Mouse (Mus musculus): ENCODE measurements around the gene Kcnk1. TPM values are rescaled to one million over a fixed set of nuclear protein-coding genes. Genes with fewer than 3 reads are reported as not detected.
A peak's percentile ranks its signal among the peaks of the same experiment; 100 is the strongest.

The Kcnk1 gene
- polyA plus RNA-seq, 1 experiment from 2014 or later, result 21.4 TPM

GRCm38 (mm10) chr8:125960037-125960436 is 34.9 kb upstream of the Kcnk1 start:
- no peaks in the 10 kb centered on the region for H3K9me3 ChIP-seq (replicated peaks; ENCODE audit: control insufficient read depth, low read length, poor library complexity, severe bottlenecking)
- H3K27ac ChIP-seq (ENCODE audit: low read length), result no peak overlapping the region
- no peak overlapping the region for H3K4me3 ChIP-seq (ENCODE audit: low read depth, low read length)
- peaks cover 4% of the 10 kb centered on the region; the same call in 1 of the 2 replicates for H3K4me1 ChIP-seq (ENCODE audit: control insufficient read depth, insufficient read depth, low read length)
- no peak overlapping the region for H3K4me2 ChIP-seq (ENCODE audit: low read length)
- H3K36me3 ChIP-seq (ENCODE audit: control insufficient read depth, insufficient read depth, low read length), result no peaks in the 10 kb centered on the region
- no peak for ATAC-seq
- WGBS, result 89% methylated on average over 8 of the region's 8 CpGs
- H3K27me3 ChIP-seq (ENCODE audit: control insufficient read depth, insufficient read depth, low read depth, low read length), result peaks cover 2% of the 10 kb centered on the region; the same call in 1 of the 2 replicates
- H3K9ac ChIP-seq (ENCODE audit: low read depth, low read length), result no peak overlapping the region

GRCm38 (mm10) chr8:125961790-125962189 is 33.2 kb upstream of the Kcnk1 start:
- no peaks in the 10 kb centered on the region for H3K9me3 ChIP-seq (replicated peaks; ENCODE audit: control insufficient read depth, low read length, poor library complexity, severe bottlenecking)
- H3K36me3 ChIP-seq (ENCODE audit: control insufficient read depth, insufficient read depth, low read length), result no peaks in the 10 kb centered on the region
- H3K4me1 ChIP-seq (ENCODE audit: control insufficient read depth, insufficient read depth, low read length), result peaks cover 4% of the 10 kb centered on the region; the same call in 1 of the 2 replicates
- H3K9ac ChIP-seq (ENCODE audit: low read depth, low read length), result no peak overlapping the region
- H3K4me2 ChIP-seq (ENCODE audit: low read length), result no peak overlapping the region
- no peak overlapping the region for H3K4me3 ChIP-seq (ENCODE audit: low read depth, low read length)
- H3K27ac ChIP-seq (ENCODE audit: low read length), result no peak overlapping the region
- H3K27me3 ChIP-seq (ENCODE audit: control insufficient read depth, insufficient read depth, low read depth, low read length), result no peaks in the 10 kb centered on the region; the same call in 1 of the 2 replicates
- WGBS, result 74% methylated on average over 6 of the region's 6 CpGs
- no peak for ATAC-seq

- no peak overlapping the region for H3K9ac ChIP-seq (ENCODE audit: low read depth, low read length)
- H3K4me2 ChIP-seq (ENCODE audit: low read length), result peak overlapping the region; percentile 42
- ATAC-seq, result no peak
- 0 out of 2 replicates have a peak overlapping the region, but pooled peaks have one; percentile 6 for H3K4me3 ChIP-seq (ENCODE audit: low read depth, low read length)
- H3K27me3 ChIP-seq (ENCODE audit: control insufficient read depth, insufficient read depth, low read depth, low read length), result no peaks in the 10 kb centered on the region; the same call in 1 of the 2 replicates
- no peaks in the 10 kb centered on the region for H3K9me3 ChIP-seq (replicated peaks; ENCODE audit: control insufficient read depth, low read length, poor library complexity, severe bottlenecking)
- no peak overlapping the region for H3K27ac ChIP-seq (ENCODE audit: low read length)
- peaks cover 4% of the 10 kb centered on the region; the same call in 1 of the 2 replicates for H3K4me1 ChIP-seq (ENCODE audit: control insufficient read depth, insufficient read depth, low read length)
- 4% methylated on average over 11 of the region's 11 CpGs for WGBS
- no peaks in the 10 kb centered on the region for H3K36me3 ChIP-seq (ENCODE audit: control insufficient read depth, insufficient read depth, low read length)
Observed at GRCm38 (mm10) chr8:125963807-125964211, 31.2 kb upstream of the Kcnk1 start.

- ATAC-seq, result no peak
- Histone ChIP-seq H3K4me3 (ENCODE audit: low read depth, low read length) (no peak overlapping the region), H3K9ac (ENCODE audit: low read depth, low read length) (no peak overlapping the region), H3K9me3 (replicated peaks; ENCODE audit: control insufficient read depth, low read length, poor library complexity, severe bottlenecking) (0 out of 2 replicates have a peak, but pooled peaks cover 2% of the 10 kb centered on the region), H3K4me1 (ENCODE audit: control insufficient read depth, insufficient read depth, low read length) (no peaks in the 10 kb centered on the region), H3K27ac (ENCODE audit: low read length) (no peak overlapping the region), H3K36me3 (ENCODE audit: control insufficient read depth, insufficient read depth, low read length) (no peaks in the 10 kb centered on the region), H3K27me3 (ENCODE audit: control insufficient read depth, insufficient read depth, low read depth, low read length) (no peaks in the 10 kb centered on the region), H3K4me2 (ENCODE audit: low read length) (no peak overlapping the region)
- 61% methylated on average over 3 of the region's 3 CpGs for WGBS
Observed at GRCm38 (mm10) chr8:125971336-125971735, 23.6 kb upstream of the Kcnk1 start.

GRCm38 (mm10) chr8:125975981-125976380 is 19.0 kb upstream of the Kcnk1 start:
- H3K9me3 ChIP-seq (replicated peaks; ENCODE audit: control insufficient read depth, low read length, poor library complexity, severe bottlenecking), result 0 out of 2 replicates have a peak, but pooled peaks cover 3% of the 10 kb centered on the region
- no peak overlapping the region for H3K4me3 ChIP-seq (ENCODE audit: low read depth, low read length)
- H3K4me2 ChIP-seq (ENCODE audit: low read length), result no peak overlapping the region
- H3K4me1 ChIP-seq (ENCODE audit: control insufficient read depth, insufficient read depth, low read length), result no peaks in the 10 kb centered on the region
- H3K36me3 ChIP-seq (ENCODE audit: control insufficient read depth, insufficient read depth, low read length), result no peaks in the 10 kb centered on the region
- no peak for ATAC-seq
- H3K27ac ChIP-seq (ENCODE audit: low read length), result no peak overlapping the region
- no peak overlapping the region for H3K9ac ChIP-seq (ENCODE audit: low read depth, low read length)
- WGBS, result 75% methylated on average over 4 of the region's 4 CpGs
- H3K27me3 ChIP-seq (ENCODE audit: control insufficient read depth, insufficient read depth, low read depth, low read length), result no peaks in the 10 kb centered on the region

- Histone ChIP-seq H3K4me2 (ENCODE audit: low read length) (no peak overlapping the region), H3K36me3 (ENCODE audit: control insufficient read depth, insufficient read depth, low read length) (no peaks in the 10 kb centered on the region), H3K9ac (ENCODE audit: low read depth, low read length) (no peak overlapping the region), H3K9me3 (replicated peaks; ENCODE audit: control insufficient read depth, low read length, poor library complexity, severe bottlenecking) (0 out of 2 replicates have a peak, but pooled peaks cover 3% of the 10 kb centered on the region), H3K27me3 (ENCODE audit: control insufficient read depth, insufficient read depth, low read depth, low read length) (no peaks in the 10 kb centered on the region), H3K4me3 (ENCODE audit: low read depth, low read length) (no peak overlapping the region), H3K27ac (ENCODE audit: low read length) (no peak overlapping the region), H3K4me1 (ENCODE audit: control insufficient read depth, insufficient read depth, low read length) (peaks cover 2% of the 10 kb centered on the region; the same call in 1 of the 2 replicates)
- no peak for ATAC-seq
- 38% methylated on average over 6 of the region's 6 CpGs for WGBS
Observed at GRCm38 (mm10) chr8:125980826-125981225, 14.1 kb upstream of the Kcnk1 start.

GRCm38 (mm10) chr8:125983515-125983914 is 11.5 kb upstream of the Kcnk1 start:
- Histone ChIP-seq H3K4me2 (ENCODE audit: low read length) (no peak overlapping the region), H3K36me3 (ENCODE audit: control insufficient read depth, insufficient read depth, low read length) (no peaks in the 10 kb centered on the region), H3K9me3 (replicated peaks; ENCODE audit: control insufficient read depth, low read length, poor library complexity, severe bottlenecking) (0 out of 2 replicates have a peak, but pooled peaks cover under 1% of the 10 kb centered on the region), H3K27ac (ENCODE audit: low read length) (no peak overlapping the region), H3K4me3 (ENCODE audit: low read depth, low read length) (no peak overlapping the region), H3K9ac (ENCODE audit: low read depth, low read length) (no peak overlapping the region), H3K4me1 (ENCODE audit: control insufficient read depth, insufficient read depth, low read length) (peaks cover 5% of the 10 kb centered on the region), H3K27me3 (ENCODE audit: control insufficient read depth, insufficient read depth, low read depth, low read length) (no peaks in the 10 kb centered on the region)
- 65% methylated on average over 3 of the region's 3 CpGs for WGBS
- ATAC-seq, result no peak

GRCm38 (mm10) chr8:125984140-125984539 is 10.8 kb upstream of the Kcnk1 start:
- Histone ChIP-seq H3K27ac (ENCODE audit: low read length) (no peak overlapping the region), H3K36me3 (ENCODE audit: control insufficient read depth, insufficient read depth, low read length) (no peaks in the 10 kb centered on the region), H3K27me3 (ENCODE audit: control insufficient read depth, insufficient read depth, low read depth, low read length) (no peaks in the 10 kb centered on the region), H3K9me3 (replicated peaks; ENCODE audit: control insufficient read depth, low read length, poor library complexity, severe bottlenecking) (no peaks in the 10 kb centered on the region), H3K4me3 (ENCODE audit: low read depth, low read length) (no peak overlapping the region), H3K9ac (ENCODE audit: low read depth, low read length) (no peak overlapping the region), H3K4me2 (ENCODE audit: low read length) (no peak overlapping the region), H3K4me1 (ENCODE audit: control insufficient read depth, insufficient read depth, low read length) (peaks cover 5% of the 10 kb centered on the region)
- no peak for ATAC-seq
- WGBS, result 93% methylated on average over 4 of the region's 4 CpGs

GRCm38 (mm10) chr8:125985364-125985763 is 9.6 kb upstream of the Kcnk1 start:
- 87% methylated on average over 2 of the region's 2 CpGs for WGBS
- no peak for ATAC-seq
- H3K27ac ChIP-seq (ENCODE audit: low read length), result no peak overlapping the region

More at GRCm38 (mm10) chr8:125985364-125985763, 9.6 kb upstream of the Kcnk1 start:
- no peak overlapping the region for H3K9ac ChIP-seq (ENCODE audit: low read depth, low read length)
- no peaks in the 10 kb centered on the region for H3K9me3 ChIP-seq (replicated peaks; ENCODE audit: control insufficient read depth, low read length, poor library complexity, severe bottlenecking)
- no peak overlapping the region for H3K4me2 ChIP-seq (ENCODE audit: low read length)
- no peaks in the 10 kb centered on the region for H3K36me3 ChIP-seq (ENCODE audit: control insufficient read depth, insufficient read depth, low read length)
- H3K4me3 ChIP-seq (ENCODE audit: low read depth, low read length), result no peak overlapping the region
- H3K27me3 ChIP-seq (ENCODE audit: control insufficient read depth, insufficient read depth, low read depth, low read length), result no peaks in the 10 kb centered on the region
- peaks cover 5% of the 10 kb centered on the region for H3K4me1 ChIP-seq (ENCODE audit: control insufficient read depth, insufficient read depth, low read length)

Measured in midbrain, embryonic 16.5 days (tissue).